Mouse (Mus musculus): ENCODE data around the gene Tcaf3.

Tcaf3 gene

GRCm38 (mm10) chr6:42597592-42597991, at the start of gene Tcaf3:
Gene Tcaf3, minus strand, starts transcription at chr6:42597692.
- DNase-seq (ENCODE audit: low spot score): no peak

- no peak for DNase-seq (ENCODE audit: low spot score)
Observed at GRCm38 (mm10) chr6:42644912-42645549, 47.5 kb upstream of the Tcaf3 start, which contains the start of gene Tcaf2. Gene Tcaf2, minus strand, starts transcription at chr6:42645254.

GRCm38 (mm10) chr6:42634393-42634792, 36.9 kb upstream of the Tcaf3 start:
- DNase-seq (ENCODE audit: low spot score): no peak

GRCm38 (mm10) chr6:42631395-42631794, 33.9 kb upstream of the Tcaf3 start:
- no peak for DNase-seq (ENCODE audit: low spot score)

GRCm38 (mm10) chr6:42616904-42617303, 19.4 kb upstream of the Tcaf3 start:
- DNase-seq (ENCODE audit: low spot score): no peak

GRCm38 (mm10) chr6:42612218-42612617, 14.7 kb upstream of the Tcaf3 start:
- peak; percentile 8 for DNase-seq (ENCODE audit: low spot score)

- DNase-seq (ENCODE audit: low spot score): no peak
Observed at GRCm38 (mm10) chr6:42610954-42611522, 13.5 kb upstream of the Tcaf3 start.

GRCm38 (mm10) chr6:42593138-42593882, 4.2 kb downstream of the Tcaf3 start:
- DNase-seq (ENCODE audit: low spot score): no peak

GRCm38 (mm10) chr6:42586569-42586968, 10.9 kb downstream of the Tcaf3 start:
- DNase-seq (ENCODE audit: low spot score): no peak

GRCm38 (mm10) chr6:42583488-42583872, 14.0 kb downstream of the Tcaf3 start:
- peak; percentile 14 for DNase-seq (ENCODE audit: low spot score)

- no peak for DNase-seq (ENCODE audit: low spot score)
Observed at GRCm38 (mm10) chr6:42582741-42583487, 14.6 kb downstream of the Tcaf3 start.

GRCm38 (mm10) chr6:42578678-42579077, 18.8 kb downstream of the Tcaf3 start:
- no peak for DNase-seq (ENCODE audit: low spot score)

GRCm38 (mm10) chr6:42577433-42577832, 20.1 kb downstream of the Tcaf3 start:
- DNase-seq (ENCODE audit: low spot score): no peak

GRCm38 (mm10) chr6:42568205-42568604, 29.3 kb downstream of the Tcaf3 start:
- no peak for DNase-seq (ENCODE audit: low spot score)

GRCm38 (mm10) chr6:42566076-42566598, 31.4 kb downstream of the Tcaf3 start:
- no peak for DNase-seq (ENCODE audit: low spot score)

GRCm38 (mm10) chr6:42562280-42562679, 35.2 kb downstream of the Tcaf3 start:
- DNase-seq (ENCODE audit: low spot score): no peak

- DNase-seq (ENCODE audit: low spot score): no peak
Observed at GRCm38 (mm10) chr6:42560885-42561284, 36.6 kb downstream of the Tcaf3 start.

- DNase-seq (ENCODE audit: low spot score): no peak
Observed at GRCm38 (mm10) chr6:42558641-42559040, 38.9 kb downstream of the Tcaf3 start.

- no peak for DNase-seq (ENCODE audit: low spot score)
Observed at GRCm38 (mm10) chr6:42547461-42547860, 50.0 kb downstream of the Tcaf3 start, which contains the start of gene Olfr455. Gene Olfr455, minus strand, starts transcription at chr6:42547587.

- DNase-seq (ENCODE audit: low spot score): no peak
Observed at GRCm38 (mm10) chr6:42546180-42546579, 51.3 kb downstream of the Tcaf3 start.

- DNase-seq (ENCODE audit: low spot score): no peak
Observed at GRCm38 (mm10) chr6:42545451-42545885, 52.0 kb downstream of the Tcaf3 start.

- no peak for DNase-seq (ENCODE audit: low spot score)
Observed at GRCm38 (mm10) chr6:42544846-42545245, 52.6 kb downstream of the Tcaf3 start.
